Mouse (Mus musculus) E14TG2a.4 (cell line): ENCODE measurements around the gene Axl.

Experiments
- CTCF ChIP-seq: conservative IDR thresholded peaks from 2 replicates; pipeline ENCODE4 v1.5.1; 2014; ENCODE audit warnings: low read length
- NANOG ChIP-seq: IDR thresholded peaks from 2 replicates; pipeline ENCODE4 v1.6.1; 2014; ENCODE audit warnings: borderline replicate concordance, low read length, mixed read lengths
- POU5F1 ChIP-seq: IDR thresholded peaks from 2 replicates; pipeline ENCODE4 v1.6.1; 2014; ENCODE audit warnings: low read length, borderline replicate concordance

DNA sequence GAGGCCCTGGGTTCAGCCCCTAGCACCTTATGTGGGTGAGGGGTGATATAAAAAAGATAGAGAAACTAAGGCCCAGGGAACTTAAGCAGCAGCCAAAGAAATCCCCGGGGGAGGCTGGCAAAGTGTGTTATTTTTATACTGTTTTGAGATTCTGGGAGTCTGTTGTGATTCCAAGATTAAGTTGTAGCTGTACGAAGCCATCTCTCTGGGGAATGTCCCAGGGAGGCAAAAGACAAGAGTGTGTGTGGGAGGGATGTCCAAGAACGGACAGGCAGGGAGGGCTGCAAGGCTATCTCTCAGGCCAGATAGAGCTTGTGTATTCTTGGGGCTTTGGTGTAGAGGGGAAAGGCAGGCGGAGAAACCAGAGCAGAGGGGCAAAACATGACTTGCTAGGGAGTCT lies 16.3 kb upstream of the Axl start:
- no peak for TF ChIP-seq CTCF
- no peak for TF ChIP-seq POU5F1
- TF ChIP-seq NANOG, result no peak
